Mouse (Mus musculus): ENCODE results near the gene Dnajc3. TPM values are rescaled to one million over a fixed set of nuclear protein-coding genes. Genes with fewer than 3 reads are reported as not detected.
A peak's percentile ranks its signal among the peaks of the same experiment; 100 is the strongest.

Dnajc3 gene
- polyA plus RNA-seq, 1 experiment from 2014 or later, result 55.5 TPM

- ATAC-seq (ENCODE audit: insufficient read depth), result no peak
- WGBS, result 78% methylated on average over 12 of the region's 12 CpGs
- H3K4me2 ChIP-seq, result no peak overlapping the region
Measured at GRCm38 (mm10) chr14:119013549-119013948, 75.8 kb downstream of the Dnajc3 start.

DNA sequence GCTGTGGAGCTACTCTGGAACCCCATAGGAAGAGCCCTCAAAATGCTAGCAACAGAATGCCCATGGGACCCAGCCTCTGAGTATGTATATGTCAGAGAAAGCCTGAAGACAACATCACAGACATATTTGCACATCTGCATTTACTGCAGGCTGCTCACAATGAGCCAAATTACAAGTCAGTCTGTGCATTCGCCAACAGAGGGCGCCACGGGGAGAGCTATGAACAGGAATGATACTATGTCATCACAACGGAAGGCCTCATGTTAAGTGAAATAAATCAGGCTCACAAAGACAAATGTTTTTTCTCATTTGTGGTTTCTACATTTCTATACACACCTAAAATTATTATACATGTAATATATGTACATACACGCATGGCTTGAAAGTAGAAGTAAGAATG is 88.1 kb downstream of the Dnajc3 start:
- DNase-seq, result peak; percentile 49
- ATAC-seq (ENCODE audit: insufficient read depth), result no peak
- no peak overlapping the region for H3K9ac ChIP-seq
- 64% methylated on average over 5 of the region's 5 CpGs for WGBS
- H3K9me3 ChIP-seq (ENCODE audit: low read depth, low read length), result no peaks in the 10 kb centered on the region
- TF ChIP-seq CTCF (IDR thresholded peaks at IDR 0.05; ENCODE audit: low read depth), result peak; percentile 42
- no peaks in the 10 kb centered on the region for H3K27me3 ChIP-seq (ENCODE audit: insufficient read depth, low read length)
- H3K4me1 ChIP-seq (ENCODE audit: insufficient read depth), result no peaks in the 10 kb centered on the region
- no peak overlapping the region for H3K4me2 ChIP-seq
- no peak overlapping the region for H3K4me3 ChIP-seq (ENCODE audit: low read depth, low read length)
- no peak overlapping the region for H3K27ac ChIP-seq (ENCODE audit: low read depth)
- H3K36me3 ChIP-seq (ENCODE audit: insufficient read depth), result peaks cover 32% of the 10 kb centered on the region

More at GRCm38 (mm10) chr14:119013549-119013948, 75.8 kb downstream of the Dnajc3 start:
- Histone ChIP-seq H3K36me3 (ENCODE audit: insufficient read depth) (peaks cover 41% of the 10 kb centered on the region), H3K9me3 (ENCODE audit: low read depth, low read length) (no peaks in the 10 kb centered on the region), H3K27ac (ENCODE audit: low read depth) (no peak overlapping the region), H3K4me1 (ENCODE audit: insufficient read depth) (no peaks in the 10 kb centered on the region), H3K27me3 (ENCODE audit: insufficient read depth, low read length) (no peaks in the 10 kb centered on the region), H3K4me3 (ENCODE audit: low read depth, low read length) (no peak overlapping the region), H3K9ac (no peak overlapping the region)
- no peak for TF ChIP-seq CTCF (IDR thresholded peaks at IDR 0.05; ENCODE audit: low read depth)
- no peak for DNase-seq

DNA sequence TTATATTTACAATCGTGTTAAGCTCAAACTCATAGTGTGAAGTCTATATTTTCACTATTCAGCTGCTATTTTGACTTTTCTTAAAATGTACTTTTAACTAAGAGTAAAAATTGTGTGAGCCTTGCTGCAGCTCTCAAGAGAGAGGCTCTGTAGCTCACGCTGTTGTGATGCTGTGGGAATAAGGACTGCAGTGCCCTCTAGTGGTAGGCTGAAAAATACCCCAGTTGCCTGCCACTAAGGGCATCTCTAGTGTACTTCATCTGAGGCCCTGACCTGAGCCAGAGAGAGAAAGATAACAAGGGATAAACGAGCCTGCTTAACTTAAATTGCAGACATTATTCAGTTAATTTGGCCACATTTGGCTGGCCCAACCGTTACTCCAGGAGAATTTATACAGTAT is 89.4 kb downstream of the Dnajc3 start:
- Histone ChIP-seq H3K27me3 (ENCODE audit: insufficient read depth, low read length) (no peaks in the 10 kb centered on the region), H3K27ac (ENCODE audit: low read depth) (no peak overlapping the region), H3K36me3 (ENCODE audit: insufficient read depth) (peaks cover 40% of the 10 kb centered on the region), H3K9me3 (ENCODE audit: low read depth, low read length) (no peaks in the 10 kb centered on the region), H3K4me2 (no peak overlapping the region), H3K4me3 (ENCODE audit: low read depth, low read length) (no peak overlapping the region), H3K9ac (no peak overlapping the region), H3K4me1 (ENCODE audit: insufficient read depth) (no peaks in the 10 kb centered on the region)
- 42% methylated on average over 4 of the region's 4 CpGs for WGBS
- ATAC-seq (ENCODE audit: insufficient read depth) (peak; percentile 65), DNase-seq (peak; percentile 80)
- peak; percentile 88 for TF ChIP-seq CTCF (IDR thresholded peaks at IDR 0.05; ENCODE audit: low read depth)

GRCm38 (mm10) chr14:119027675-119028253 is 90.0 kb downstream of the Dnajc3 start:
- 54% methylated on average over 2 of the region's 2 CpGs for WGBS
- no peaks in the 10 kb centered on the region for H3K9me3 ChIP-seq (ENCODE audit: low read depth, low read length)
- peaks cover 40% of the 10 kb centered on the region for H3K36me3 ChIP-seq (ENCODE audit: insufficient read depth)
- no peak overlapping the region for H3K4me3 ChIP-seq (ENCODE audit: low read depth, low read length)
- no peak overlapping the region for H3K9ac ChIP-seq
- H3K27ac ChIP-seq (ENCODE audit: low read depth), result no peak overlapping the region
- no peak for TF ChIP-seq CTCF (IDR thresholded peaks at IDR 0.05; ENCODE audit: low read depth)
- ATAC-seq (ENCODE audit: insufficient read depth) (no peak), DNase-seq (no peak)
- H3K27me3 ChIP-seq (ENCODE audit: insufficient read depth, low read length), result no peaks in the 10 kb centered on the region
- H3K4me1 ChIP-seq (ENCODE audit: insufficient read depth), result no peaks in the 10 kb centered on the region
- H3K4me2 ChIP-seq, result no peak overlapping the region

Other genes with a start within 250 kb of the Dnajc3 start
- 2.8 and 3.5 TPM in 2 replicates for gene Abcc4, start 231.8 kb upstream of the Dnajc3 start, polyA plus RNA-seq (2014; fragmentation: Nextera tagmentation; extraction: Ambion mirVana)
- gene Cldn10, start 150.1 kb upstream of the Dnajc3 start, polyA plus RNA-seq (2014; fragmentation: Nextera tagmentation; extraction: Ambion mirVana), result 46.3 and 51.2 TPM in 2 replicates
- gene Dzip1, start 12.5 kb upstream of the Dnajc3 start, polyA plus RNA-seq (2014; fragmentation: Nextera tagmentation; extraction: Ambion mirVana), result 26.9 and 28.5 TPM in 2 replicates
- 25.5 and 26.7 TPM in 2 replicates for gene Uggt2, start 161.5 kb downstream of the Dnajc3 start, polyA plus RNA-seq (2014; fragmentation: Nextera tagmentation; extraction: Ambion mirVana)
- 1.1 and 1.4 TPM in 2 replicates for gene Hs6st3, start 200.4 kb downstream of the Dnajc3 start, polyA plus RNA-seq (2014; fragmentation: Nextera tagmentation; extraction: Ambion mirVana)